Mouse (Mus musculus) midbrain, embryonic 10.5 days (tissue): ENCODE data around the gene Olfr934. TPM values are rescaled to one million over a fixed set of nuclear protein-coding genes. Genes with fewer than 3 reads are reported as not detected.

Source experiments
- DNase-seq: peaks from one replicate; pipeline ENCODE4 v3.0.0-alpha.2; 2017; ENCODE audit warnings: low spot score
- H3K27ac ChIP-seq: fragments of 300-500 bp; sonication (generic); replicated peaks from 2 replicates; pipeline ENCODE4 v1.5.1; 2016; ENCODE audit warnings: mild to moderate bottlenecking
- H3K27me3 ChIP-seq: fragments of 300-500 bp; sonication (generic); 2 replicates; pipeline ENCODE4 v1.6.1; 2016; ENCODE audit warnings: low read depth, mild to moderate bottlenecking; ENCODE audit not compliant: poor library complexity, severe bottlenecking
- H3K36me3 ChIP-seq: fragments of 300-500 bp; sonication (generic); 2 replicates; pipeline ENCODE4 v1.6.1; 2016; ENCODE audit warnings: mild to moderate bottlenecking, moderate library complexity
- H3K4me1 ChIP-seq: fragments of 300-500 bp; sonication (generic); 2 replicates; pipeline ENCODE4 v1.6.1; 2016
- H3K4me3 ChIP-seq: fragments of 300-500 bp; sonication (generic); 2 replicates; pipeline ENCODE4 v1.5.1; 2016; ENCODE audit warnings: mild to moderate bottlenecking, moderate library complexity
- H3K9me3 ChIP-seq: fragments of 300-500 bp; sonication (generic); replicated peaks from 2 replicates; pipeline ENCODE4 v1.6.1; 2016; ENCODE audit warnings: mild to moderate bottlenecking
- WGBS: fragments of 180-500 bp; shearing (Covaris S2); methylation state at CpG from one replicate; pipeline ENCODE4 v1.1.7; 2016; 5-methylcytosine and 5-hydroxymethylcytosine counted together
- polyA plus RNA-seq: library from polyadenylated mRNA; unstranded; fragments of >200 nt; fragmentation: Nextera tagmentation; extraction: Ambion mirVana; gene quantifications from 2 replicates; pipeline ENCODE4 v1.2.1, GENCODE M21; 2016

Gene Olfr934
- not detected in 2 replicates for polyA plus RNA-seq

- WGBS, result 92% methylated on average over 2 of the region's 2 CpGs
- H3K4me1 ChIP-seq, result no peaks in the 10 kb centered on the region
- no peak for DNase-seq
These were observed at the start of gene Olfr934 for GRCm38 (mm10) chr9:38988215-38988614. Gene Olfr934 (minus strand): TSS chr9:38988315.

GRCm38 (mm10) chr9:39023277-39023676, 35.2 kb upstream of the Olfr934 start, which contains the start of gene Olfr146:
Gene Olfr146 (minus strand): TSS chr9:39023377.
- H3K36me3 ChIP-seq, result no peaks in the 10 kb centered on the region
- H3K27me3 ChIP-seq, result no peaks in the 10 kb centered on the region
- no peak for DNase-seq

More at GRCm38 (mm10) chr9:38988215-38988614, at the start of gene Olfr934:
- Histone ChIP-seq H3K27me3 (no peaks in the 10 kb centered on the region), H3K9me3 (no peaks in the 10 kb centered on the region), H3K36me3 (no peaks in the 10 kb centered on the region), H3K27ac (no peak within 1 kb of the TSS), H3K4me3 (no peak within 1 kb of the TSS)

GRCm38 (mm10) chr9:38999583-38999982, 11.5 kb upstream of the Olfr934 start, which contains the start of gene Olfr935:
Gene Olfr935 (minus strand): TSS chr9:38999683.
- DNase-seq, result no peak
- WGBS, result 83% methylated on average over 2 of the region's 2 CpGs
- Histone ChIP-seq H3K36me3 (no peaks in the 10 kb centered on the region), H3K27me3 (no peaks in the 10 kb centered on the region), H3K4me1 (no peaks in the 10 kb centered on the region), H3K27ac (no peak within 1 kb of the TSS), H3K4me3 (no peak within 1 kb of the TSS), H3K9me3 (no peaks in the 10 kb centered on the region)

More at GRCm38 (mm10) chr9:39023277-39023676, 35.2 kb upstream of the Olfr934 start, which contains the start of gene Olfr146:
- Histone ChIP-seq H3K9me3 (no peaks in the 10 kb centered on the region), H3K4me1 (no peaks in the 10 kb centered on the region), H3K27ac (no peak within 1 kb of the TSS), H3K4me3 (no peak within 1 kb of the TSS)
- 82% methylated on average over 1 of the region's 1 CpGs for WGBS

DNA sequence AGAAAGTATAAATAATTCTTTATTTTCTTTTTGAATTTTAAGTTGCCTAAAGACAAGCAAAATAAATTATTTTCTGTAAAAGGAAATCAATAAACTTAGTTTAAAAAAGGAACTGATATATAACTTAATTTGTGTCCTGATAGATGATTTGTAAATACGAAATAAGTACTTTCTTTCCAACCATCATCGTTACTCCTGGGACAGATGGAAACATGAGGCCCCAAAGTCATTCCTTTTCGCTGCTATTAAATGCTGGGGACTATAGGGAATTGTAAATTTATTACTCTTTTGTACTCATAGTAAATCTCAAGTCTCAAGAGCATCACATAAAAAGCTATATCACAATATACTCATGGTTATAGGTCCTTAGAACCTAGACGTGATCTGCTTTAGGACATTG, 16.1 kb downstream of the Olfr934 start, which contains the start of gene Olfr933:
TSS of gene Olfr933 (plus strand) at position 301 of the 400 bp plus-strand sequence.
- Histone ChIP-seq H3K4me1 (no peaks in the 10 kb centered on the region), H3K9me3 (no peaks in the 10 kb centered on the region), H3K36me3 (no peaks in the 10 kb centered on the region), H3K27me3 (no peaks in the 10 kb centered on the region), H3K27ac (no peak within 1 kb of the TSS), H3K4me3 (no peak within 1 kb of the TSS)
- no peak for DNase-seq
- WGBS, result 85% methylated on average over 4 of the region's 4 CpGs

GRCm38 (mm10) chr9:38954124-38954416, 34.0 kb downstream of the Olfr934 start:
- no peaks in the 10 kb centered on the region for H3K4me1 ChIP-seq
- DNase-seq, result no peak
- H3K27me3 ChIP-seq, result no peaks in the 10 kb centered on the region
- 87% methylated on average over 4 of the region's 4 CpGs for WGBS
- H3K9me3 ChIP-seq, result 0 out of 2 replicates have a peak, but pooled peaks cover 2% of the 10 kb centered on the region
- H3K27ac ChIP-seq, result no peak overlapping the region
- H3K4me3 ChIP-seq, result no peak overlapping the region
- H3K36me3 ChIP-seq, result no peaks in the 10 kb centered on the region

DNA sequence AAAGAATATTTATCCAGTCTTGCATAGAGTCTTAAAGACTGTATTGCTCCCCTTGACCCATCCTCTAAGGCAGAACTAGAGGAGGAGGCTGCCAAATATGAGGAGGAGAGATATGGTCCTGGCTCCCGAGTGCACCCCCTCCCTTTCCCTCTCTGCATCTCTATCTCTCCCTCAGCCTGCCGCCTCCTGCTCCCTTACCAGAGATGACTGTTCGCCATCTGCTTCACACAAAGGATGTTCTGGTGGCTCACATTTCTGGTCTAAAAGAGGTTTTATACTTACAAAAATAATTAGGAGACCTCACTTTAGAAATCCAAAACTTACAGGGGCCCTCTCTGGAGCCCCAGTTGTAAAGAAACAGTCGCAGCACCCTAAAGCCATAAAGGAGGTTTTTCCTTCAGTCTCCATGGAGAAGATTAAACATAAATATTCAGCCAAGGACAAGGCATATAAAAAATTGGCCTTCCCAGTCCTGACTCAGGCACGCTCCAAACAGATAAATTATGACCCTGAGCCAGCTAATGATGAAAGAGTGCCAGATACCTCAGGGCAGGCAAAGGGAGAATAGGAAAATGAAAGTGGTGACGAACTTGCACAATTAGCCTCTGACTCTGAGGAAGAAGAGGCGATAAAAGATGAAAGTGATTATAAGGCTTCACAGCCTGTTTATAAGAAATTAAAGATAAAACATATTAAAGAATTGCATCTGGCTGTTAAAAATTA, 34.6 kb downstream of the Olfr934 start:
- no peak for DNase-seq
- 89% methylated on average over 7 of the region's 7 CpGs for WGBS
- H3K36me3 ChIP-seq, result no peaks in the 10 kb centered on the region
- H3K27ac ChIP-seq, result no peak overlapping the region
- no peak overlapping the region for H3K4me3 ChIP-seq
- H3K4me1 ChIP-seq, result no peaks in the 10 kb centered on the region
- 0 out of 2 replicates have a peak, but pooled peaks cover 2% of the 10 kb centered on the region for H3K9me3 ChIP-seq
- no peaks in the 10 kb centered on the region for H3K27me3 ChIP-seq

Other genes with a start within 250 kb of the Olfr934 start
- gene Olfr920, start 236.0 kb downstream of the Olfr934 start, polyA plus RNA-seq, result 0.02 TPM in 1 of 2 replicates, not detected in the other
- gene Olfr921, start 215.2 kb downstream of the Olfr934 start, polyA plus RNA-seq, result not detected in 2 replicates
- not detected in 2 replicates for gene Olfr922, start 173.7 kb downstream of the Olfr934 start, polyA plus RNA-seq
- gene Olfr923, start 161.8 kb downstream of the Olfr934 start, polyA plus RNA-seq, result not detected in 2 replicates
- gene Olfr924, start 143.9 kb downstream of the Olfr934 start, polyA plus RNA-seq, result not detected in 2 replicates
- not detected in 2 replicates for gene Olfr26, start 133.3 kb downstream of the Olfr934 start, polyA plus RNA-seq
- gene Olfr926, start 111.2 kb downstream of the Olfr934 start, polyA plus RNA-seq, result not detected in 2 replicates
- gene Olfr930, start 58.5 kb downstream of the Olfr934 start, polyA plus RNA-seq, result not detected in 2 replicates
- not detected in 2 replicates for gene Olfr933, start 16.0 kb downstream of the Olfr934 start, polyA plus RNA-seq
- gene Olfr935, start 11.4 kb upstream of the Olfr934 start, polyA plus RNA-seq, result not detected in 2 replicates
- gene Olfr146, start 35.1 kb upstream of the Olfr934 start, polyA plus RNA-seq, result not detected in 2 replicates
- not detected in 2 replicates for gene Olfr937, start 76.6 kb upstream of the Olfr934 start, polyA plus RNA-seq
- gene Olfr938, start 90.6 kb upstream of the Olfr934 start, polyA plus RNA-seq, result not detected in 2 replicates
- gene Olfr27, start 139.8 kb upstream of the Olfr934 start, polyA plus RNA-seq, result not detected in 2 replicates
- gene Olfr943, start 178.0 kb upstream of the Olfr934 start, polyA plus RNA-seq, result not detected in 2 replicates
- not detected in 2 replicates for gene Olfr944, start 213.6 kb upstream of the Olfr934 start, polyA plus RNA-seq